Mouse (Mus musculus) midbrain, embryonic 12.5 days (tissue): Measurements from ENCODE around the gene Ppfia4. TPM values are rescaled to one million over a fixed set of nuclear protein-coding genes. Genes with fewer than 3 reads are reported as not detected.
A peak's percentile ranks its signal among the peaks of the same experiment; 100 is the strongest.

Source experiments
- ATAC-seq: fragments of 200-750 bp; cut with Nextera tagmentation; 2 replicates; pipeline ENCODE4 v1.8.0; 2017; ENCODE audit warnings: low read depth, moderate TSS enrichment, moderate library complexity; ENCODE audit not compliant: low FRiP score
- H3K27ac ChIP-seq: fragments of 300-500 bp; sonication (generic); replicated peaks from 2 replicates; pipeline ENCODE4 v1.5.1; 2016; ENCODE audit warnings: mild to moderate bottlenecking
- H3K27me3 ChIP-seq: fragments of 300-500 bp; sonication (generic); 2 replicates; pipeline ENCODE4 v1.6.1; 2016; ENCODE audit warnings: mild to moderate bottlenecking
- H3K36me3 ChIP-seq: fragments of 300-500 bp; sonication (generic); 2 replicates; pipeline ENCODE4 v1.6.1; 2016
- H3K4me1 ChIP-seq: fragments of 300-500 bp; sonication (generic); 2 replicates; pipeline ENCODE4 v1.6.1; 2016
- H3K4me2 ChIP-seq: fragments of 300-500 bp; sonication (generic); replicated peaks from 2 replicates; pipeline ENCODE4 v1.6.1; 2016; ENCODE audit warnings: mild to moderate bottlenecking, moderate library complexity
- H3K4me3 ChIP-seq: fragments of 300-500 bp; sonication (generic); 2 replicates; pipeline ENCODE4 v1.5.1; 2016; ENCODE audit warnings: mild to moderate bottlenecking
- H3K9ac ChIP-seq: fragments of 300-500 bp; sonication (generic); replicated peaks from 2 replicates; pipeline ENCODE4 v1.6.1; 2016; ENCODE audit warnings: mild to moderate bottlenecking, moderate library complexity
- H3K9me3 ChIP-seq: fragments of 300-500 bp; sonication (generic); 2 replicates; pipeline ENCODE4 v1.6.1; 2016; ENCODE audit warnings: mild to moderate bottlenecking
- WGBS: fragments of 180-500 bp; shearing (Covaris S2); methylation state at CpG from one replicate; pipeline ENCODE4 v1.1.7; 2016; 5-methylcytosine and 5-hydroxymethylcytosine counted together
- polyA plus RNA-seq: library from polyadenylated mRNA; unstranded; fragments of >200 nt; fragmentation: Nextera tagmentation; extraction: Ambion mirVana; gene quantifications from 2 replicates; pipeline ENCODE4 v1.2.1, GENCODE M21; 2016

Gene Ppfia4
- polyA plus RNA-seq, 1 experiment from 2014 or later: 5.1 TPM

DNA sequence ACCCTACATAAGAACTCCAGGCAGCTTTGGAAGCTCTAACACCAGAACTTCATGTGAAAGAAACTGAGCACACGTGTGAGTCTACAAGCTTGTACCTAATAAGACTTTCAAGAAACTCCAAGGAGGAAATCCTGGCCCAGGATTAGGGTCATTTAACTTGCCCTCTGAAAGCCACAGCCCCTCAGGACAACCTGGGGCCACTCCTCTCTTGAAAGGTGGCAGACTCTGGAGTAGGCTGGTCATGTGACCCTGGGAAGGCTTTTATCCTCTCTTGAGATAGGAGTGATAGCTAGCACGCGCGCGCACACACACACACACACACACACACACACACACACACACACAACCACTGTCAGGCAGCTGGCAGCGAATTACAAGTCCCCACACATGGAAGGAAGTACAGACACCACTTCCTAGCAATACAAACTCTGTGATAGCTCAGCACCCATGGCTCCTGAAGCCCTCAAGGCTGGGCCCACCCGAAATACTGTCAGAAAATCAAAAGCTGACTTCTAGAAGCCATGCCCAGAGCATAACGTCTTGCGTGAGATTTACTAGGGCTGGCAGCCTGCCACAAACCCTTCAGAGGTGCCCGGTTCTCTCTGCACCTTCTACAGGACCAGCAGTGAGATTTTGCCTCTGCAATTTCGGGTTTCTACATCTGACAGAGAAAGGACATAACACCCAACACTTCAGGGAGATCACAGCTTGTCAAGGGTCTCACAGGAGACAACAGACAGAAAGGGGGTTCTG, 4.4 kb upstream of the Ppfia4 start:
- H3K4me3 ChIP-seq: no peak overlapping the region
- no peaks in the 10 kb centered on the region for H3K4me1 ChIP-seq
- H3K9me3 ChIP-seq: no peaks in the 10 kb centered on the region
- WGBS: 86% methylated on average over 11 of the region's 11 CpGs
- H3K9ac ChIP-seq: no peak overlapping the region
- no peak for ATAC-seq
- H3K36me3 ChIP-seq: no peaks in the 10 kb centered on the region
- H3K27ac ChIP-seq: no peak overlapping the region
- H3K4me2 ChIP-seq: no peak overlapping the region
- H3K27me3 ChIP-seq: peaks cover 4% of the 10 kb centered on the region; the same call in 1 of the 2 replicates

DNA sequence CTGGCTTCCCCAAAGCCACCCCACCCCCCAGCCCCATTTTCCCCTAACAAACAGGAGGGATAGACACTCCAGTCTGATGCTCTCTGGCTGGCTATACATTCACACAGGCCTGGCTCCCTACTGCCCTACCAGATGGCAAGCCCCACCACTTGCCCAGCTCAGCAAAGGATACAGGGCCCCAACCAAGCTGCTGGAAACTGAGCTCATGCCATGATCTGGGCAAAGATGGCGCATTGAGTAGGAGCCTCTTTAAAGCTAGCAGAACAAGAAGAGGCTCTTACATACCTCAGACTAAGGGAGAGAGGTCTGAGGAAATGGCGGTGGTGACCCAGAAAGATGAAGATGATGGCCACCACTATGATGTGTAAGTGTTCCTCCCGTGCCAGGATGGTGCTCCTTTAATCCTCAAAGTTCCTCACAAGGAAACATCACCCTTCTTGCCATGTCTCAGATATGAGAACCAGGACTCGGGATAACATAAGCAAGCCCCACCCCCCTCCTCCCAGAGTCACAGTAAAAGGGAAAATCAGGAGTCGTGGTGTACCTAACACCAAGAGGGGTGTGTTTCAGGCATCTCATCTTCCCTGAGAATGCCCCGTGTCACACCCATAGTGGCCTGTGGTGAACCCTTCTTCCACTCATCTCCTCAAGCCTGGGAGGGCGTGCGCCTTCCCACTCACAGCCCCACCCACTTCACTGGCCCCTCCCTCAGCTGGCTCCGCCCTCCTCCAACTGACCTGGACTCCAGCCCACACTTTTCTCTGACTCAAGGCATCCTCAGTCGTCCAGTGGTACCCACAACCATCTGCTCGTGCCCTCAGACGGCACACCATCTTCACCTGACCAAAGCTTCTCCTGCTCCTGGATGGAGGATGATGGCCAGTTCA, 3.4 kb upstream of the Ppfia4 start:
- H3K4me3 ChIP-seq: no peak overlapping the region
- H3K9ac ChIP-seq: no peak overlapping the region
- WGBS: 87% methylated on average over 12 of the region's 12 CpGs
- no peaks in the 10 kb centered on the region for H3K9me3 ChIP-seq
- no peaks in the 10 kb centered on the region for H3K4me1 ChIP-seq
- no peak overlapping the region for H3K27ac ChIP-seq
- no peak for ATAC-seq
- H3K4me2 ChIP-seq: no peak overlapping the region
- H3K27me3 ChIP-seq: peaks cover 4% of the 10 kb centered on the region; the same call in 1 of the 2 replicates
- no peaks in the 10 kb centered on the region for H3K36me3 ChIP-seq

DNA sequence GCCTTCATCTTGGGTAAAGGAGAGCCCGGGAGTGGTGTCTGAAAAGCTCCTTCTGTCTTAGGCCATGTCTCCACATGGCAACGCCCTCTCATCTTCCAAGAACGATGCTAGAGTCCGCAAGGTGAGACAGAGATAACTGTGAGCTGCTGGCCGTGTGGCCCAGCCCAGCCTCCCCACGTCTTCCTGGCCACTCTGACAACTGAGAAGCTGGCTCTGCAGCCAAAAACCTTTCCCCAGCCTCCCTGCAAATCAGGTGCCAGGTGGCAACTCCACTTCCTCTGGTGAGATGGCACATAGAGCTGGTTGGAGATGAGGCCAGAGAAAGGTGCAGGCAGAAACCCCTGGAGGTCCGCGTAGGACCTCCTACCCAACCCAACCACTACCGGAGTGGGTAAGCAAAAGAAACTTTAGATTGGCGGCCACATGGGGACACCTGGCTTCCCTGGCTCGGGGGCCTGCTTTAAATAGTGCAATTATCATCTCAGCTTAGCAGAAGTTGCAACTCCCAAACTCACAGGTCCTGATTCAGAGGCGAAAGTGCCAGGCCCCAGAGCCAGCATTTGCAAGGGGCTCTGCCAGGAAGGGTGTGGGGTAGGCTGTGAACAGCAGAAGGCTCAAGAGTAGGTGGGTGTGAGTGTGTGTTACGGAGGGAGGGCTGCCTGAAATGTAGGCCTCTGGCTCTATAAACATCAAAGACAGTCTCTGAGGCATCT, 2.6 kb upstream of the Ppfia4 start:
- 83% methylated on average over 13 of the region's 13 CpGs for WGBS
- Histone ChIP-seq H3K4me2 (no peak overlapping the region), H3K36me3 (no peaks in the 10 kb centered on the region), H3K27ac (no peak overlapping the region), H3K4me3 (no peak overlapping the region), H3K9me3 (no peaks in the 10 kb centered on the region), H3K4me1 (no peaks in the 10 kb centered on the region), H3K9ac (no peak overlapping the region), H3K27me3 (peaks cover 4% of the 10 kb centered on the region; the same call in 1 of the 2 replicates)
- no peak for ATAC-seq

DNA sequence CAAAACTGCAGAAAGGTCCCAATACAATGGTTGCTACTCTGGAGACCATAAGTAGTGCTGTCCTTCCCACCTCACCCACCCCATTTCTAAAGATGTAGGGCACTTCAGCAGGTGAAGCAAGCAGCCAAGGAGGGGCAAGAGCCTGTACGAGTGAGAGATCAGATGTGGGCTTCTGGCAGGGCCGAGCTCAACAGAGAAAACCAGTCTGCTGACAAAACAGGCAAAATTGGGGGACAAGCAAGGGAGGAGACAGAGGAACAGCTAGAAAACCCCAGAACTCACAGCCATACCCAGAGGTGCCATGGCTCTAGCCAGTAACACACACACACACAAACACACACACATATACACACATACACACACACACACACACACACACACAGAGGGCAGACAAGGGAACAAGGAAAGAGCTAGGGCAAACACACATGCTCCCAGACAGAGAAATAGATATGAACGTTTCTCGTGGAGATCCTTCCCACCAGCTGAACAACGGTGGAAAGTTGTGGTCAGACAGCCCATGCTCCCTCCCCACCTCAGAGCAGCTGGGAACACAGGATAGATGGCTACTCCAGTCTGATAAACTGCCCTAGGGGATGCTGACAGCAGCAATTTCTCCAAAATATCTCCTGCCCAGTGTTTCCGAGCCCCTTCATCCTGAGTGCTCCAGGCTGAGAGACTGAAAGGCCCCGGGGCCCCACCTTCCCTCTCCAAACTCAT, 1.5 kb upstream of the Ppfia4 start:
- Histone ChIP-seq H3K4me1 (no peaks in the 10 kb centered on the region), H3K27me3 (peaks cover 4% of the 10 kb centered on the region; the same call in 1 of the 2 replicates), H3K36me3 (no peaks in the 10 kb centered on the region), H3K4me2 (no peak overlapping the region), H3K27ac (no peak overlapping the region), H3K9ac (no peak overlapping the region), H3K9me3 (no peaks in the 10 kb centered on the region), H3K4me3 (no peak overlapping the region)
- 83% methylated on average over 7 of the region's 7 CpGs for WGBS
- no peak for ATAC-seq

- Histone ChIP-seq H3K4me2 (no peak overlapping the region), H3K27me3 (peaks cover 4% of the 10 kb centered on the region; the same call in 1 of the 2 replicates)
These were observed 813 bp upstream of the Ppfia4 start for GRCm38 (mm10) chr1:134333371-134334110.

DNA sequence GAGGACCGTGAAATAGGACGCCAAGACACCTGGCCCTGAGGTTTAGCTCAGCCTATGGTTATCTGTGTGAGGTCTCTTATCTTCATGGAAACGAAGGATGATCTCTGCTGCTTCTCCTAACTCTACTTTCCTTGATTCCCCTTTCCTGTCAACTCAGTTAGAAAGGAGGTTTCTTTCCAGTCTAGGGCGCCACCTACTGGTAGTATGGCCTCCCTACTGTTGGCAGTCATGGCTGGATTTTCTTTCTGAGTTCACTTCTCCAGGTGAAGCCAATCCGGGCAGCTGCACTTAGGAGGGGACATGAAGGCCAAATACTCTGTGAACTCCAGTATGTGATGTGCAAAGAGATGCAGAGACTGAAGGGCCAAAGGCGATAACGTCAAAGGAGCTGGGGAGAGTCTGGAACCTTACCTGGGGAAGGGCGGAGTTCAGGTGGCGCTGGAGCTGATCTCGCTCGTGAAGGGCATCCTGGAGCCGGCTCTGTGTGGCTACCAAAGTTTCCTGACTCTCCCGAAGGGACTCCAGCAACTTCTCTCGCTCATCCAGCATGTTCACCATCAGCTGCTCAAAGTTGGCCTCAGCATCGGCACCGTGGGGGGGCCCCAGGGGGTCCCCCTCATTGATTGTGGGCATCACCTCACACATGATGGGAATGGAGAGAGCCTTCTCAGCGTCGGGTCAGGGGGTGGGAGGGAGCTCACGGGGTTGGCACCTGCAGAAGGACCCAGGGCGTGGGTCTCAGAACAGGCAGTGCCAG, 671 bp downstream of the Ppfia4 start:
- no peaks in the 10 kb centered on the region for H3K36me3 ChIP-seq
- 0 out of 2 replicates have a peak, but pooled peaks have one; percentile 58 for ATAC-seq
- no peak overlapping the region for H3K27ac ChIP-seq
- WGBS: 64% methylated on average over 20 of the region's 20 CpGs
- H3K27me3 ChIP-seq: peaks cover 4% of the 10 kb centered on the region; the same call in 1 of the 2 replicates
- no peak overlapping the region for H3K4me2 ChIP-seq
- H3K9me3 ChIP-seq: no peaks in the 10 kb centered on the region
- no peak overlapping the region for H3K9ac ChIP-seq
- H3K4me3 ChIP-seq: no peak overlapping the region
- no peaks in the 10 kb centered on the region for H3K4me1 ChIP-seq

More at GRCm38 (mm10) chr1:134333371-134334110, 813 bp upstream of the Ppfia4 start:
- no peak overlapping the region for H3K9ac ChIP-seq
- H3K4me3 ChIP-seq: no peak overlapping the region
- H3K4me1 ChIP-seq: no peaks in the 10 kb centered on the region
- no peaks in the 10 kb centered on the region for H3K36me3 ChIP-seq
- no peak for ATAC-seq
- H3K9me3 ChIP-seq: no peaks in the 10 kb centered on the region
- no peak overlapping the region for H3K27ac ChIP-seq
- 82% methylated on average over 10 of the region's 10 CpGs for WGBS

DNA sequence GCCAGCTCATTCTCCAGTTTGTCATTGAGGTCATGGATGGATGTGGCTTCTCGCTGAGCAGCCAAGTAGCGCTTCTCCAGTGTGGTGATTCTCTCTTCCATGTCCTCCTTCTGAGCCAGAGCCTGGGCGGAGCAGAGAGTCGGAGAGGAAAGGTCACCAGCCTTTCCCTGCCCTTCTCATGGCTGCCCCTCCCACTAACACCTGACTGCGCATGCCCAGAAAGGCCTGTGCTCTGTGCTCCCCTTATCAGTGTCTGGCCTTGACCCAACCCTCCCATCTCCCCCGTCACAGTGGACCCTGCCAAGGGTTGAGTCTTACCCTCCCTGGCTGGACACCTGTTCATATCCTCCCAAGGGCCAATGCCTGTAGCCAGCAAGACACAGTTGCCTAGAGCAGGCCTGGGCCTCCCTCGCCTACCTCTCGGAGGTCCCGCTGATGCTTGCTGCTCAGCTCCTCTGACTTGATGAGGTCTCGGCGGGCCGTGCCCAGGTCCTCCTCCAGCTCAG, 5.8 kb downstream of the Ppfia4 start:
- WGBS: 93% methylated on average over 12 of the region's 12 CpGs
- no peak overlapping the region for H3K9ac ChIP-seq

DNA sequence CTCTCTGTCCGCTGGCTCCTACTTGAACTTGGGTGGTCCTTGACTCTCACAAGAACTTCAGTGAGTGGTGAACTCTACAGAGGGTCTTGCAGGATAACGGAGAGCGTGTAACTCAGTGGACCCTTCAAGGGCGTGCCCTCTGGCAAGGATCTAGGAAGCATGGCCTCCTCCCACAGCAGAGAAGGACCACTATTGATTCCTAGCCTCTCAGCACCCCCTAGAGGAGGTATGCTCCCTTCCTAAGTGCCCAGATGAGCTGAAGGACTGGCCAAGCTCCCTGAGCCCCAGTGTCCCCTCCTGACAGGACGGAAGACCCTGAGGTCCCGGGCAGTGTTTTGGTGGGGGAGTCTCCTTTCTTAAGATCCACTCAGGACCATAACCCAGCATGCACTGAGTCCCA, 10.1 kb downstream of the Ppfia4 start:
- H3K4me1 ChIP-seq: peaks cover 12% of the 10 kb centered on the region
- no peak overlapping the region for H3K4me3 ChIP-seq
- no peaks in the 10 kb centered on the region for H3K9me3 ChIP-seq
- no peak for ATAC-seq
- H3K4me2 ChIP-seq: no peak overlapping the region
- 89% methylated on average over 6 of the region's 6 CpGs for WGBS
- H3K27ac ChIP-seq: no peak overlapping the region
- H3K27me3 ChIP-seq: no peaks in the 10 kb centered on the region
- H3K36me3 ChIP-seq: no peaks in the 10 kb centered on the region
- no peak overlapping the region for H3K9ac ChIP-seq

More for the DNA sequence above, 5.8 kb downstream of the Ppfia4 start:
- Histone ChIP-seq H3K4me2 (no peak overlapping the region), H3K36me3 (no peaks in the 10 kb centered on the region), H3K27me3 (no peaks in the 10 kb centered on the region), H3K4me1 (no peaks in the 10 kb centered on the region), H3K4me3 (no peak overlapping the region), H3K9me3 (no peaks in the 10 kb centered on the region), H3K27ac (no peak overlapping the region)
- no peak for ATAC-seq

- H3K9ac ChIP-seq: no peak overlapping the region
- no peak overlapping the region for H3K4me3 ChIP-seq
- H3K4me1 ChIP-seq: peaks cover 12% of the 10 kb centered on the region
- H3K4me2 ChIP-seq: no peak overlapping the region
- no peaks in the 10 kb centered on the region for H3K36me3 ChIP-seq
- H3K9me3 ChIP-seq: no peaks in the 10 kb centered on the region
- no peak for ATAC-seq
- 0 out of 2 replicates have a peak overlapping the region, but pooled peaks have one; percentile 1 for H3K27ac ChIP-seq
- 66% methylated on average over 14 of the region's 14 CpGs for WGBS
- H3K27me3 ChIP-seq: no peaks in the 10 kb centered on the region
These were observed 11.9 kb downstream of the Ppfia4 start for GRCm38 (mm10) chr1:134320691-134321301.

GRCm38 (mm10) chr1:134318261-134318660, 14.5 kb downstream of the Ppfia4 start:
- no peak overlapping the region for H3K4me3 ChIP-seq
- no peaks in the 10 kb centered on the region for H3K36me3 ChIP-seq
- WGBS: 90% methylated on average over 5 of the region's 5 CpGs
- no peak overlapping the region for H3K9ac ChIP-seq
- no peaks in the 10 kb centered on the region for H3K27me3 ChIP-seq
- ATAC-seq: no peak
- H3K4me1 ChIP-seq: peaks cover 12% of the 10 kb centered on the region
- H3K9me3 ChIP-seq: no peaks in the 10 kb centered on the region
- no peak overlapping the region for H3K27ac ChIP-seq
- no peak overlapping the region for H3K4me2 ChIP-seq
